Mouse (Mus musculus) kidney, adult 2 months (tissue): ENCODE results near the gene Nptn. TPM values are rescaled to one million over a fixed set of nuclear protein-coding genes. Genes with fewer than 3 reads are reported as not detected.

Source experiments
- DNase-seq: peaks from one replicate; pipeline ENCODE4 v3.0.0; 2021
- H3K27ac ChIP-seq: fragments of 200-500 bp; 2 replicates; pipeline ENCODE4 v1.5.1; 2012; ENCODE audit warnings: low read depth, low read length, control low read depth, inconsistent platforms; ENCODE audit not compliant: insufficient read depth
- H3K27me3 ChIP-seq: fragments of 200-500 bp; replicated peaks from 2 replicates; pipeline ENCODE4 v1.6.1; 2012; ENCODE audit warnings: mild to moderate bottlenecking, moderate library complexity, low read length, inconsistent platforms; ENCODE audit not compliant: control insufficient read depth, insufficient read depth
- H3K36me3 ChIP-seq: fragments of 200-500 bp; 2 replicates; pipeline ENCODE4 v1.6.1; 2012; ENCODE audit warnings: mild to moderate bottlenecking, moderate library complexity, low read length, inconsistent platforms; ENCODE audit not compliant: control insufficient read depth, insufficient read depth
- H3K4me1 ChIP-seq: fragments of 200-500 bp; 2 replicates; pipeline ENCODE4 v1.6.1; 2011; ENCODE audit warnings: low read length; ENCODE audit not compliant: control insufficient read depth, insufficient read depth
- H3K4me3 ChIP-seq: fragments of 200-500 bp; 2 replicates; pipeline ENCODE4 v1.5.1; 2011; ENCODE audit warnings: mild to moderate bottlenecking, low read depth, low read length, control low read depth; ENCODE audit not compliant: insufficient read depth
- CTCF ChIP-seq: fragments of 200-500 bp; conservative IDR thresholded peaks from 2 replicates; pipeline ENCODE4 v1.5.1; 2011; ENCODE audit warnings: low read depth, mild to moderate bottlenecking, control low read depth, low read length, moderate library complexity, mixed read lengths; ENCODE audit not compliant: insufficient read depth, insufficient read length
- POLR2A ChIP-seq: fragments of 200-500 bp; IDR thresholded peaks from one replicate; pipeline ENCODE4 v1.6.1; 2011; ENCODE audit warnings: low read depth, low read length, control low read depth
- WGBS: fragments of 180-500 bp; shearing (Covaris S2); methylation state at CpG from one replicate; pipeline ENCODE4 v1.1.7; 2018; 5-methylcytosine and 5-hydroxymethylcytosine counted together
- polyA plus RNA-seq: library from polyadenylated mRNA; depleted of rRNA; stranded (reverse); fragments of >200 nt; gene quantifications from 2 replicates; pipeline ENCODE4 v1.2.3, GENCODE M21; 2012

Gene Nptn
- polyA plus RNA-seq, 1 experiment, result 450 TPM

- Histone ChIP-seq H3K27ac (no peak overlapping the region), H3K27me3 (no peaks in the 10 kb centered on the region), H3K4me3 (no peak overlapping the region), H3K36me3 (no peaks in the 10 kb centered on the region; the same call in 1 of the 2 replicates), H3K4me1 (no peaks in the 10 kb centered on the region)
- TF ChIP-seq POLR2A (no peak), CTCF (no peak)
- WGBS, result 69% methylated on average over 2 of the region's 2 CpGs
- no peak for DNase-seq
Measured at GRCm38 (mm10) chr9:58630441-58630840, 48.4 kb downstream of the Nptn start.

- H3K4me1 ChIP-seq, result peaks cover 2% of the 10 kb centered on the region; the same call in 1 of the 2 replicates
- DNase-seq, result no peak
- no peak overlapping the region for H3K4me3 ChIP-seq
- no peak for TF ChIP-seq POLR2A
- no peak for TF ChIP-seq CTCF
- 84% methylated on average over 6 of the region's 6 CpGs for WGBS
- H3K36me3 ChIP-seq, result no peaks in the 10 kb centered on the region
- H3K27me3 ChIP-seq, result no peaks in the 10 kb centered on the region
- no peak overlapping the region for H3K27ac ChIP-seq
Measured at GRCm38 (mm10) chr9:58648406-58649264, 66.6 kb downstream of the Nptn start.

GRCm38 (mm10) chr9:58649265-58649626 lies 67.2 kb downstream of the Nptn start:
- no peak for TF ChIP-seq POLR2A
- no peak for TF ChIP-seq CTCF
- H3K36me3 ChIP-seq, result no peaks in the 10 kb centered on the region
- no peak overlapping the region for H3K27ac ChIP-seq
- H3K4me1 ChIP-seq, result peaks cover 7% of the 10 kb centered on the region
- WGBS, result 79% methylated on average over 4 of the region's 4 CpGs
- no peak overlapping the region for H3K4me3 ChIP-seq
- DNase-seq, result no peak
- H3K27me3 ChIP-seq, result no peaks in the 10 kb centered on the region

GRCm38 (mm10) chr9:58651993-58652392 lies 70.0 kb downstream of the Nptn start:
- 54% methylated on average over 4 of the region's 4 CpGs for WGBS
- H3K4me3 ChIP-seq, result no peak overlapping the region
- peak; percentile 60 for DNase-seq
- no peak overlapping the region for H3K27ac ChIP-seq
- peaks cover 11% of the 10 kb centered on the region for H3K4me1 ChIP-seq
- no peaks in the 10 kb centered on the region for H3K27me3 ChIP-seq
- TF ChIP-seq CTCF, result 0 out of 2 replicates have a peak, but pooled peaks have one; percentile 6
- no peak for TF ChIP-seq POLR2A
- H3K36me3 ChIP-seq, result no peaks in the 10 kb centered on the region

GRCm38 (mm10) chr9:58654494-58654893 lies 72.5 kb downstream of the Nptn start:
- WGBS, result 50% methylated on average over 4 of the region's 4 CpGs
- Histone ChIP-seq H3K27me3 (no peaks in the 10 kb centered on the region), H3K36me3 (no peaks in the 10 kb centered on the region), H3K4me1 (peaks cover 11% of the 10 kb centered on the region), H3K4me3 (no peak overlapping the region), H3K27ac (no peak overlapping the region; the same call in 1 of the 2 replicates)
- TF ChIP-seq POLR2A (no peak), CTCF (no peak)
- peak; percentile 36 for DNase-seq

GRCm38 (mm10) chr9:58656396-58656795 lies 74.4 kb downstream of the Nptn start:
- no peaks in the 10 kb centered on the region for H3K36me3 ChIP-seq
- TF ChIP-seq CTCF (peak; percentile 36), POLR2A (no peak)
- no peak for DNase-seq
- no peaks in the 10 kb centered on the region for H3K27me3 ChIP-seq
- H3K4me3 ChIP-seq, result no peak overlapping the region
- H3K4me1 ChIP-seq, result peaks cover 11% of the 10 kb centered on the region
- no peak overlapping the region for H3K27ac ChIP-seq
- 75% methylated on average over 2 of the region's 2 CpGs for WGBS

- H3K27me3 ChIP-seq, result no peaks in the 10 kb centered on the region
- no peak for DNase-seq
- TF ChIP-seq POLR2A (no peak), CTCF (no peak)
- H3K4me1 ChIP-seq, result peaks cover 11% of the 10 kb centered on the region
- no peak overlapping the region for H3K27ac ChIP-seq
- no peak overlapping the region for H3K4me3 ChIP-seq
- WGBS, result 93% methylated on average over 2 of the region's 2 CpGs
- no peaks in the 10 kb centered on the region for H3K36me3 ChIP-seq
Measured at GRCm38 (mm10) chr9:58656824-58657223, 74.8 kb downstream of the Nptn start.
